Mouse (Mus musculus) midbrain, embryonic 14.5 days (tissue): ENCODE measurements around the gene Spock1. TPM values are rescaled to one million over a fixed set of nuclear protein-coding genes. Genes with fewer than 3 reads are reported as not detected.

Experiments used
- ATAC-seq: fragments of 200-750 bp; cut with Nextera tagmentation; 2 replicates; pipeline ENCODE4 v1.8.0; 2017; ENCODE audit warnings: moderate number of reproducible peaks, moderate library complexity; ENCODE audit not compliant: low FRiP score, low TSS enrichment
- DNase-seq: peaks from one replicate; pipeline ENCODE4 v3.0.0-alpha.2; 2015
- H3K27ac ChIP-seq: fragments of 300-500 bp; sonication (generic); replicated peaks from 2 replicates; pipeline ENCODE4 v1.5.1; 2014; ENCODE audit warnings: mild to moderate bottlenecking, low read depth, low read length, moderate library complexity
- H3K27me3 ChIP-seq: fragments of 300-500 bp; sonication (generic); 2 replicates; pipeline ENCODE4 v1.6.1; 2014; ENCODE audit warnings: low read length, control low read depth, mixed read lengths; ENCODE audit not compliant: control insufficient read depth, insufficient read depth
- H3K36me3 ChIP-seq: fragments of 300-500 bp; sonication (generic); 2 replicates; pipeline ENCODE4 v1.6.1; 2014; ENCODE audit warnings: low read length, control low read depth; ENCODE audit not compliant: control insufficient read depth, insufficient read depth
- H3K4me1 ChIP-seq: fragments of 300-500 bp; sonication (generic); 2 replicates; pipeline ENCODE4 v1.6.1; 2014; ENCODE audit warnings: mild to moderate bottlenecking, antibody characterized with exemption, low read length, control low read depth; ENCODE audit not compliant: control insufficient read depth, insufficient read depth
- H3K4me2 ChIP-seq: fragments of 300-500 bp; sonication (generic); 2 replicates; pipeline ENCODE4 v1.6.1; 2014; ENCODE audit warnings: mild to moderate bottlenecking, low read length, moderate library complexity
- H3K4me3 ChIP-seq: fragments of 300-500 bp; sonication (generic); replicated peaks from 2 replicates; pipeline ENCODE4 v1.5.1; 2014; ENCODE audit warnings: low read depth, low read length
- H3K9ac ChIP-seq: fragments of 300-500 bp; sonication (generic); replicated peaks from 2 replicates; pipeline ENCODE4 v1.6.1; 2014; ENCODE audit warnings: mild to moderate bottlenecking, low read length, moderate library complexity
- H3K9me3 ChIP-seq: fragments of 300-500 bp; sonication (generic); 2 replicates; pipeline ENCODE4 v1.6.1; 2016; ENCODE audit warnings: low read length, control low read depth, mixed read lengths; ENCODE audit not compliant: control insufficient read depth
- WGBS: fragments of 180-500 bp; shearing (Covaris S2); extraction: QIAGEN DNeasy Blood & Tissue Kit; methylation state at CpG from one replicate; pipeline ENCODE4 v1.1.7; 2014; 5-methylcytosine and 5-hydroxymethylcytosine counted together
- polyA plus RNA-seq: library from polyadenylated mRNA; unstranded; fragments of >200 nt; fragmentation: Nextera tagmentation; extraction: Ambion mirVana; gene quantifications from 2 replicates; pipeline ENCODE4 v1.2.1, GENCODE M21; 2014

The Spock1 gene
- polyA plus RNA-seq, 1 experiment from 2014 or later = 73.1 TPM

DNA sequence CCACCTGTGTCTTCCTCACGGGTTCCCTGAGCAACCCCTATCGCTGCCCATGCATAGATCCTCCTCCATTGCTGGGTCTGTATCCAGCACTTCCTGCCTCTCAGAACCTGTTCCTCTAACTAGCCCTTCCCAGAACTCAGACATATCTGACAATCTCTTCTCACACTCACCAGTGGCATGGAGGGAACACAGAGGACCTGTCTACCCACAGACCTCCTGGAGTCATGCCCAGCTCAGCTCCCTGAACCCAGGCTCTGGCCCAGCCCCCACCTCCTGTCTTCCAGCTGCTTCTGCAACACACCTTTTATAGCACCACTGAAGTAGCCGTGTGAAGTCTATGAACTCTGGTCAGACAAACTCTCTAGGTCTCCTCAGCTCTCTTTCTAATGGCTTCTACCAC is 101.3 kb downstream of the Spock1 start:
- H3K9me3 ChIP-seq = no peaks in the 10 kb centered on the region
- H3K27ac ChIP-seq = no peak overlapping the region
- no peak overlapping the region for H3K9ac ChIP-seq
- H3K4me1 ChIP-seq = peaks cover 6% of the 10 kb centered on the region
- H3K4me2 ChIP-seq = no peak overlapping the region
- ATAC-seq (no peak), DNase-seq (no peak)
- no peaks in the 10 kb centered on the region for H3K27me3 ChIP-seq
- H3K36me3 ChIP-seq = no peaks in the 10 kb centered on the region
- H3K4me3 ChIP-seq = no peak overlapping the region
- 92% methylated on average over 3 of the region's 3 CpGs for WGBS

DNA sequence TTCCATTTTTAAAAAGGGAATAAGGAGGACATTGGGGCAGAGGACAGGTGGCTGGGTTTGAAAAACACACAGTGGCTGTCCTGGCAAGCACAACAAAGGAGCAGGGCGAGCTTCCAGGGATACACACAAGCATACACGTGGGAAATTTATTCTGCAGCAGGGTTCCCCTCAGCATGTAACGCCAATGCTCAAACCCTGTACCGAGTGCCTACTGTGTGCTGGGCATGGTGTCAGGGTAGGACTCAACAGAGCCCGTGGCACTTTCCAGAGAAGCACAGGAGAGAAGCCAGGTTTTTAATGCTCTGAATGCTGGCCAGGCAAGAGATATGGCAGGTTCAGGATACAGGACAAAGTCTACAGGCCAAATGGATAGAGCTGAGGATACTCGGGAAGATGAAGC is 101.8 kb downstream of the Spock1 start:
- Histone ChIP-seq H3K36me3 (no peaks in the 10 kb centered on the region), H3K9me3 (no peaks in the 10 kb centered on the region), H3K27ac (no peak overlapping the region), H3K4me2 (no peak overlapping the region), H3K27me3 (no peaks in the 10 kb centered on the region), H3K4me1 (peaks cover 6% of the 10 kb centered on the region), H3K4me3 (no peak overlapping the region), H3K9ac (no peak overlapping the region)
- WGBS = 65% methylated on average over 6 of the region's 6 CpGs
- DNase-seq (no peak), ATAC-seq (no peak)

DNA sequence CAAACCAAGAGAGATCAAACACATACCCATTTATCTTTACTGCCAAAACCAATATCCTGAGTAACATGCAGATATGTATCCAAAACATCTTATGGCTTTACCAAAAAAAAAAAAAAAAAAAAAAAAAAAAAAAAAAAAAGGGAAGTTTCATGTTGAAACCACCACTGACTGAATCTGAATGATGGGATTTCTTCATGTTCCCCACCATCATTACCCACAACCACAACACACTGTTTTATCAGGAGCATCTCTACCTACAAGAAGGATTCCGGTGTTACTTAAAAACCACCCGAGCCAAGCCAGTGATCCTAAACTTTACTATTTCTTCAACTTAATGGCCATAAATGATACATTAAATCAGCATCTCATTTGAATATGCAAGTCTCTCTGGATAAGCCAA is 109.5 kb downstream of the Spock1 start:
- ATAC-seq (no peak), DNase-seq (no peak)
- Histone ChIP-seq H3K27ac (no peak overlapping the region), H3K9me3 (no peaks in the 10 kb centered on the region), H3K4me1 (no peaks in the 10 kb centered on the region), H3K36me3 (no peaks in the 10 kb centered on the region), H3K27me3 (no peaks in the 10 kb centered on the region), H3K9ac (no peak overlapping the region), H3K4me3 (no peak overlapping the region), H3K4me2 (no peak overlapping the region)
- 97% methylated on average over 2 of the region's 2 CpGs for WGBS

DNA sequence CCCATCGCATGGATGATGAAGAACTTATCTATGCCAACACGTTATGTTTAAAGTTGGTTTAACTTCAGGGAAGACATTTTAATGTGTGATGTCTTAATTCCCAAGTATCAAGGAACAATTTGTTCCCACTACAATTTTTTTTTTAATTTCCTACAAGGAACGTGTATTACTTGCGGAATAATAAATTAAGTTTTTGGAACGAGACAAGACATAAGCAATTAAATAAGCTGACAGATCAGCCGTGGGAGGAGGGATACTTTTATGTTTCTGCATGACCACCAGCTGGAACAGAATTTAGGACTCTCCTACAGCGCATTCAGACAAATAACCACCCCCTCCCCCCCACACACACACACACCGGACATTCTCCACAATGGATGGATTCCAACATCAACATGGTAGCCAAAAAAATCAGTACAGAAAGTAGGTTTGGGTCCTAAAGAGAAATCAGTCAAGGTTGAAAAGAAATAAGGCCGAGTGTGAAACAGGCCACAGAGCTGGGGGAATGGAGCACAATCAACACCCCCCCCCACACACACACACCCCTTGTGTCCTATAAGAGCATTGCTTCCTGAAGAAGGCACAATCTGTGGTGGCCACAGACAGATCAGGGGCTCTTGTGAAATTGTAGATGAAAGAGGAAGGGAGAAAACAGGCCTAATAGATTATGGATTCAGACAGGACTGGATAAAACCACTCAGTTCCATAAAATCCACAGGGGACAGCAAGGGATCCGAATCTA is 111.0 kb downstream of the Spock1 start:
- Histone ChIP-seq H3K4me3 (no peak overlapping the region), H3K27me3 (no peaks in the 10 kb centered on the region), H3K9ac (no peak overlapping the region), H3K4me1 (no peaks in the 10 kb centered on the region), H3K27ac (no peak overlapping the region), H3K36me3 (no peaks in the 10 kb centered on the region), H3K9me3 (no peaks in the 10 kb centered on the region), H3K4me2 (no peak overlapping the region)
- WGBS = 83% methylated on average over 10 of the region's 10 CpGs
- DNase-seq (no peak), ATAC-seq (no peak)

DNA sequence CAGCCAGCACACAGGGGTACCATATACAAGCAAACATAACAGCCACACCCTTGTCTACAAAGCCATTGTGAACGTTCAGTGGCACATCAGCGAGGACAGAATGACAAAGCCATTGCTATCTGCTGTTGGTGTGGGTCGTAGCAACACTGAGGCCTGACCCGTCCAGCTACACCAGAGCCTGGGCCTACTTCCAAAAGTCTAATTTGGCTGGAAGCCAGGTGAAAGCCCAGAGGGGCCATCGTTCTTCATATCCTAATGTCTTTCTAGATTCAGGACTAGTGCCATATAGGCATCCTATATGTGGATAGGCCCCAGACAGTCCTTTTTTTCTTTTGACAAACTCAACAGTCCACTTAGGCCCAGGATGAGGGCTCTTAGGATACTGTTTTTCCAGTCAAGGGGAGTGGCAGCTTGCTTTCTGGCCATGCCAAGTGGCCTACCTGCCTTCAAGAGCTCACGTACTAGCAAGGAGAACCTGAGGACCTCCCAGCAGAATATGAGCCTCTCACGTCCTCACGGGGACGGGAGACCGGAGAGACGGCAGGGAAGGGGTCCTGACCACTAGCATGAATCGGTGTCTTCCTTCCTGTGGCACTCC is 114.4 kb downstream of the Spock1 start:
- ATAC-seq (no peak), DNase-seq (no peak)
- no peak overlapping the region for H3K4me2 ChIP-seq
- H3K27me3 ChIP-seq = no peaks in the 10 kb centered on the region
- no peak overlapping the region for H3K27ac ChIP-seq
- no peaks in the 10 kb centered on the region for H3K36me3 ChIP-seq
- H3K9me3 ChIP-seq = no peaks in the 10 kb centered on the region
- 86% methylated on average over 12 of the region's 12 CpGs for WGBS
- H3K4me3 ChIP-seq = no peak overlapping the region
- H3K9ac ChIP-seq = no peak overlapping the region
- H3K4me1 ChIP-seq = peaks cover 14% of the 10 kb centered on the region

DNA sequence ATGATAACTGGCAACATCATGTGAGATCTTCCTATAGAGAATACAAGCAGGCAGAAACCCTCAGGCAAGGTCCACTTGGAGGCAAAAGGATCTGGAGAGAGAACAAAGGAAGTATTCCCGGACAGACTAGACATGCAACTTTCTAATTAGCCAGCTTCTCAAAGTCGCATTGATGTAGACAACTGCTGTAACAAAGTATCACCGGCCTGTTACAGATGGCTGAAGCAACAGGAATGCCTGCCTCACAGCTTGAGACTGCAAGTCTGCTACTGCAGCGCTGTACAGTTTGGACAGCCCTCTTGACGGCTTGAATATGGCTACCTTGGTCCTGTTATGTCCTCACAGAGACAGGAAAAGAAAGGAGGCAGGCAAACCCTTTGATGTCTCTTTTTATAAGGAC is 118.3 kb downstream of the Spock1 start:
- no peaks in the 10 kb centered on the region for H3K27me3 ChIP-seq
- H3K4me3 ChIP-seq = no peak overlapping the region
- H3K4me1 ChIP-seq = peaks cover 14% of the 10 kb centered on the region
- no peaks in the 10 kb centered on the region for H3K36me3 ChIP-seq
- H3K27ac ChIP-seq = no peak overlapping the region
- WGBS = 33% methylated on average over 5 of the region's 5 CpGs
- ATAC-seq (no peak), DNase-seq (peak; percentile 42)
- H3K9ac ChIP-seq = no peak overlapping the region
- no peak overlapping the region for H3K4me2 ChIP-seq
- H3K9me3 ChIP-seq = peaks cover 2% of the 10 kb centered on the region; the same call in 1 of the 2 replicates

DNA sequence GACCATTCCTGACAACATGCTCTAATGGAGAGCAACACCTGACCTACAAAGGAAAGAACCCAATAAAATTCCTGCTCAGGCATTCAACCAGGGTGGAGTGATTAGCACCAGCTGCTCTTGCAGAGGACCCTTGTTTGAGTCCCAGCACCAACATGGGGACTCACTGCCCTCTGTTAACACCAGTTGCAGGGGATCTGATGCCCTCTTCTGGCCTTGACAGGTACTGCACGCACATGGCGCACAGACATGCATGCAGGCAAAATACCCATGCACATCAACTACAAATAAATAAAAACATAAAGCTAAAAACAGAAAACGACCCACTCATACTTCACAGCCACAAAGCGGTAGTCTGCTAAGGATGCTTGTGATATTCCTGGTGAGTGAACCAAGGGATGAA is 119.8 kb downstream of the Spock1 start:
- H3K4me2 ChIP-seq = no peak overlapping the region
- WGBS = 96% methylated on average over 4 of the region's 4 CpGs
- no peak overlapping the region for H3K4me3 ChIP-seq
- peaks cover 2% of the 10 kb centered on the region; the same call in 1 of the 2 replicates for H3K9me3 ChIP-seq
- no peaks in the 10 kb centered on the region for H3K36me3 ChIP-seq
- no peak for DNase-seq
- H3K27me3 ChIP-seq = no peaks in the 10 kb centered on the region
- no peak overlapping the region for H3K27ac ChIP-seq
- H3K9ac ChIP-seq = no peak overlapping the region
- ATAC-seq = no peak
- H3K4me1 ChIP-seq = peaks cover 14% of the 10 kb centered on the region

DNA sequence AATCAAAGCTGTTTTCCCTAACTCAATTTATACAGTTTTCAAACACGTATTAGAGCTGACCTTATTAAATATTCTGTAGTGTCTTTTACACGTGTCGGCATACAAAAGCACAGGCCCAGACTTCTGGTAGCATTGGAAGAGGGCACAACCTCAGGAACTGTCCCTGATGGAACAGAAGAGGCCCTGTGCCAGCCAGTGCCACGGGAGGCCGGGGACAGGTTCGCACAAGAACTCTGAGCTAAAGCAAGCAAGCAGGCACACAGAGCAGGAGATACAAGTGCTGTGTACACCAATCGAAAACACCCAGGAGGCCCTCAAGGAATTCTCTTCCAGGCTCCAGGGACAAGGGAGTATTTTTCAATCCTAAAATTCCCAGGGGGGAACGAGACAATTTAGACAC is 121.9 kb downstream of the Spock1 start:
- Histone ChIP-seq H3K9me3 (peaks cover 2% of the 10 kb centered on the region; the same call in 1 of the 2 replicates), H3K27me3 (no peaks in the 10 kb centered on the region), H3K4me3 (no peak overlapping the region), H3K4me2 (no peak overlapping the region), H3K36me3 (no peaks in the 10 kb centered on the region), H3K4me1 (peaks cover 14% of the 10 kb centered on the region), H3K9ac (no peak overlapping the region), H3K27ac (no peak overlapping the region)
- DNase-seq (no peak), ATAC-seq (no peak)
- 77% methylated on average over 8 of the region's 8 CpGs for whole genome bisulfite sequencing

DNA sequence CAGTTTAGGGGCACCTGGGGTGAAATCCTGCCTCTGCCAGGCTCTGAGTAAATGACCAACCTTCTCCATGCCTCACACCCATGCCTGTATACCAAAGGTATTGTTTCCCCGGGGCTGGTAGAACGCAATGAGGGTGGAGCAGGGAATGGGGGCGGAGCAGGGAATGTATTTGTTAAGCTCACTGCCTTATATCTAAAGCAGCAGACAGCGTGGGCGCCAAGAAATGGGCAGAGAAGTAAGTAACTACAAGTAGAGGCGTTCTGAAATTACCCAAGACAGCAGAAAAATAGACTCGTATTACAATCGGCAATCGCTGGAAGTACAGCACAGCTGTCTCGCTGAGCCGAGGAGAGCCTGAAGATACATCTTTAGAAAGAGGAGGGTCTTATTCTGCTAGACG is 125.2 kb downstream of the Spock1 start:
- Histone ChIP-seq H3K4me3 (no peak overlapping the region), H3K27ac (no peak overlapping the region), H3K9me3 (peaks cover under 1% of the 10 kb centered on the region; the same call in 1 of the 2 replicates), H3K4me2 (no peak overlapping the region), H3K36me3 (no peaks in the 10 kb centered on the region), H3K4me1 (peaks cover 5% of the 10 kb centered on the region; the same call in 1 of the 2 replicates), H3K9ac (no peak overlapping the region), H3K27me3 (no peaks in the 10 kb centered on the region)
- no peak for DNase-seq
- ATAC-seq = no peak
- 75% methylated on average over 12 of the region's 12 CpGs for WGBS
